Mouse (Mus musculus) layer of hippocampus, adult 2 months (tissue): ENCODE measurements around the gene Aspscr1. TPM values are rescaled to one million over a fixed set of nuclear protein-coding genes. Genes with fewer than 3 reads are reported as not detected.

ENCODE experiments used
- DNase-seq, 2 experiments: peaks; one replicate each; pipeline ENCODE4 v3.0.0; 2022; ENCODE audit warnings: low spot score in 2 of 2
- H3K27ac ChIP-seq: fragments of 200-600 bp; 2 replicates; pipeline ENCODE4 v1.8.1; 2022
- H3K4me3 ChIP-seq: fragments of 200-600 bp; 2 replicates; pipeline ENCODE4 v1.8.1; 2022; ENCODE audit warnings: mild to moderate bottlenecking
- CTCF ChIP-seq: fragments of 200-600 bp; conservative IDR thresholded peaks from 2 replicates; pipeline ENCODE4 v1.8.1; 2022; ENCODE audit warnings: antibody characterized with exemption, mild to moderate bottlenecking, moderate library complexity
- total RNA-seq, 2 experiments: library from RNA; stranded (reverse); gene quantifications; 2 replicates each; pipeline ENCODE4 v1.2.3; 2021

Gene Aspscr1
- total RNA-seq, 2 experiments from 2014 or later = 50.7 to 53.2 TPM

DNA sequence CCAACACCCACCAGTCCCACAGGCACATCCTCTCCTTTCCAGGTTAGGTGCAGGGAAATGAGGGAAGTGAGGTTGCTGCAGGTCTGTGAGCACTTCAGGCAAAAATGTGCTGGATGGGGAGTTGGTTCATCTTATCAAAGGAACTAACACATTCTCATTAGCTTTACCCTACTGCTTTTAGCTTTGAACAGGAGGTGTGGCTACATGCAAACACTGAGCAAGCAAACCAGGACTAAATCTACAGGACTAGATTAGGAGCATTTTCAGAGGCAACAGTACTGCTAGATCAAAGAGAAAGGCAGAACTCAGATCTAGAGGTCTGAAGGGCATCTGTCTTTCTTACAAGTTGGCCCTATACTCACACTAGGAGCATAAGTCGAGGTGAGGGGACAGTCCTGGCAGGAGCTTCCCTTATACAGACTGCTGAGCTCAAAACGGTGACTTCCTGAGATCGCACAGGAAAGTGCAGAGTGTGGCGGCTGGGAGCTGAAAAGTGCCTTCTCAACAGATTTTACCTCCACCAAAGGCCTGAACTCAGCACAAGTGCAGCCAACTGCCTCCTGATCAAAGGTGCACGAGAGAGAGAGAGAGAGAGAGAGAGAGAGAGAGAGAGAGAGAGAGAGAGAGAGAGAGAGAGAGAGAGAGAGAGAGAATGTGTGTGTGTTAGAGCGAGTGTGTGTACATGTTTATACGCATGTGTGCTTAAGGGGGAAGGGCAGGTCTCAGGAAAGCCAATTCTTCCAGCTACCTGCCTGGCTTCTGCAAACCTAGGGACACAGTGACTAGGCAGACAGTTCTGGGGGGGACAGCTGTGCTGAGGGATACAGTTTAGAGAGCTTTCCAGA lies 41.7 kb upstream of the Aspscr1 start:
- H3K4me3 ChIP-seq = no peak overlapping the region
- DNase-seq = no peak
- TF ChIP-seq CTCF = no peak
- H3K27ac ChIP-seq = peak overlapping the region; percentile 73

DNA sequence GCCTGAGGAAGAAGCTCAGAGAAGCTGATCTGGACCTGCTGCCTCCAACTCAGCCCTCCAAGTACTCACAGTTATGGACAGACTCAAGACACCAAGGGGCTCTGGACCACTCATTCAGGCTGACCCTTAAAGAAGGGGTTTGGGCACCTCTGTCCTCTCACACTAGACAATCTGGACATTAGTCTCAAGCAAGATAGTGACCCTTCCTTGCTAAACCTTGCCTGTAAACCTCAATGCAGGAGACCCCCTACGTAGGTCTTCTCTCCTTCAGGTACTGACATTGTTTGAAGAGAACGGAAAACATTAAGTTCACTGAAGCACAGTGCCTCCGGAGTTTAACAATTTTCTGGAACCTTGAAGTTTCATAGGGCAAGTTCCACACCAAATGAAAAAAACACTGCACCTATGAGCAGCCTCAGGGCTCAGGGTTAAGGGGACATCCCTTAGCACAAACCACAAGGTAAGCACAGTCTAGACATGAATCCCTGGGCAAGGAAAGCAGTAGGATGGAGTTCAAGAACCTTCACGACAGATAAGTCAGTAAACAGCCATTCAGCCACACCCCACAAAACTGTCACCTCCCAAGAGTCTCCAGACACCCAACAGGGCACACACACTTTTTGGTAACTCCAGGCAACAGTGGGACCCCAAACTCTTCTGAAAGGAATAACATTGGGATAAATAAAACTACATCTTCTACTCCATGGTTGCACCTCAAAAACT lies 40.9 kb upstream of the Aspscr1 start:
- TF ChIP-seq CTCF = no peak
- DNase-seq = no peak
- Histone ChIP-seq H3K4me3 (peak overlapping the region; percentile 88), H3K27ac (peak overlapping the region; percentile 95)

DNA sequence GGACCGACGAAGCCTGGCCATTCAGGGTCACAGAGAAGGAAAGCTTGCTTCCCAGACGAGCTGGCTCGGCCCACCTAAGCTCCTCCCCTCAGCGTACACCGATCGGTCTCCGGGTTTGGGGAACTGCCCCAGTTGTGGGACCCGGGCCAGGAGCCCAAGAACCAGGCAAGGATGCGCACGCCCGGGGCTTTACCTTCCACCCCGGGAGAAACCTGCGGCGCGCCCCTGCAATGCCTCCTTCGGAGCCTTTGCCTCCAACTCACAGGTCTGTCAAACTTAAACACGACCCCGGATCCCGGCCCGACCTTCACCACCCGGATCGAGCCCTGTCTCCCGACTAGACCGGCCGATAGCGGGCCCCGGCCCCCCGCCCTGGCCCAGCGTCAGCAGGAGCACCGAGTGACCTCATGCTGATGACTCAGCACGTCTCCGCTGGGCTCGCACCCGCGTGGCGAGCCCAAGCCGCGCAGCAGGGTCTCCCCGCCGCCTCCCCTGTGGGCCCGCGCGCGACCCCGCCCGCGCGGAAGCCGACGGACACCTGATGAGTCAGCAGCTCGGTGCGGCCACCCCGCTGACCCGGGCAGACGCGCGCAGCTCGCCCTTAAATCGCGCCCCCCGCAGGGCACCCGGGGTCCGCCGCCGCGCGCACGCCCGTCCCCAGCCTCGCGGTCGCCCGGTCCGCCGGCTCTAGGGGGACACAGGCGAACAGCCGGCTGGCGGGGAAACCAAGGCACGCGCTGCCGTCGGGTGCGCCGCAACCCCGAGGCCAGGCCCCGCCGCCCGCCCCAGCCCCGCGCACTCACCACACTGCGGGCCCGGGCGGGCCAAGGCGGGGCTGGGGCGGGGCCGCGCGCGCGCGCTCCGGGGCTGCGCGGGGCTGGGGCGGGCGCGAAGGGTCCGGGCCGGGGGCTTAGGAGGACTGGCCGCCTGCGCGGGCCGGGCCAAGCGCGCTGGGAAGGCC lies 39.9 kb upstream of the Aspscr1 start:
- peak; percentile 44 to 58 for DNase-seq
- no peak; the same call in none of the 2 replicates for TF ChIP-seq CTCF
- Histone ChIP-seq H3K27ac (peak overlapping the region; percentile 95), H3K4me3 (peak overlapping the region; percentile 88)

DNA sequence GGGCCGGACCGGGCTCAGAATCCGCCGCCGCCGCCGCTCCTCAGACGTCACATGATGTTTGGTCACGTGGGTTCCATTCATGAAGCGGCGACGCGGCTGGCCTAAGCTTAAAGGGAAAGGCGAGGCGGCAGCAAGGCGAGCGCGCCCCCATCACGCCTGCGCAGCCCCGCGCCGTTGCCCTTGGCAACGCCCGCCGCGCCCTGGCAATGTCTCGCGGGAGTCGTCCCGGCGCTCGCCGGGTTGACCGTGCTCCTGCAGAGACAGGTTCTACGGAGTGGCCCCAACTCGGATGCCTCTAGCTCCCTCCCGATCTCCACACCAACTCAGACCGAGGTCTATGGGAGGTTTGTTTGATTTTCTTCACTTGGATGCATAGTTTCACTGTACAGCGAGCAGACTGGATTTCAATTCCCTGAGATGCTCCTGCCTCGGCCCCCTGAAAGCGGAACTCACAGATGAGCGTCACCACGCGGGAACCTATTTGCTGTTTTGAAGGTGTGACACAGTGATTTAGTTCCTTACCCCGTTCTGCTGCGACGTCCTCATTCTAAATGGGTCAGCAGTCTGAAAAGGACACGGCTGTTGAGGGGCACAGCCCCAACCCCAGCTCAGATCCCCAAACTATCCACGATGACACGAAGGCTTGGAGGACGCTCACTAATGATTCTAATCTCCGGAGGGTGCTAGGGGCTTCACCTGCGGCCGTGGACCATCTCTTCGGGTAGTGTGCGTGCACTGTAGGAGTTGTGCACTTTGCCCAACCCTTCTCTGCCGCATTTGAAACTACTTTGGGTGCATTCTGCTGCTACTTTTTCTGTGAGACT lies 39.0 kb upstream of the Aspscr1 start, which contains the start of gene Mafg:
Gene Mafg (minus strand): TSS at position 81 of the 824 bp plus-strand sequence.
- Histone ChIP-seq H3K4me3 (peak within 1 kb of the TSS; percentile 88), H3K27ac (peak within 1 kb of the TSS; percentile 95)
- no peak for TF ChIP-seq CTCF
- DNase-seq = peak; percentile 92 to 93

DNA sequence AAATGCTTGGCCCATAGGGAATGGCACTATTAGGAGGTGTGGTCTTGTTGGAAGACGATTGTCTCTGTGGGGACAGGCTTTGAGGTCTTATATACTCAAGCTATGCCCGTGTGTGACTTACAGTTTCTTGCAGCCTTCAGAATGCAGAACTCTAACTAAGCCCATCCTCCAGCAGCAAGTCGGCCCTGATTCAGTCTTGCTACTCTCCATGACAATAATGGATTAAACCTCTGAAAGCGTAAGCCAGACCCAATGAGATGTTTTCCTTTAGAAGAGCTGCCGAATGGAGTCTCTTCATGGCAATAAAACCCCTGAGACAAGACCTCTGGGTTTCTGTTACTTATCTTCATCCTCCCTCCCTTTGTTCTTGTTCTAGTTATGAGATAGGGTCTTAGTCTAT lies 38.0 kb upstream of the Aspscr1 start:
- Histone ChIP-seq H3K4me3 (no peak overlapping the region), H3K27ac (no peak overlapping the region)
- no peak for DNase-seq
- TF ChIP-seq CTCF = no peak

DNA sequence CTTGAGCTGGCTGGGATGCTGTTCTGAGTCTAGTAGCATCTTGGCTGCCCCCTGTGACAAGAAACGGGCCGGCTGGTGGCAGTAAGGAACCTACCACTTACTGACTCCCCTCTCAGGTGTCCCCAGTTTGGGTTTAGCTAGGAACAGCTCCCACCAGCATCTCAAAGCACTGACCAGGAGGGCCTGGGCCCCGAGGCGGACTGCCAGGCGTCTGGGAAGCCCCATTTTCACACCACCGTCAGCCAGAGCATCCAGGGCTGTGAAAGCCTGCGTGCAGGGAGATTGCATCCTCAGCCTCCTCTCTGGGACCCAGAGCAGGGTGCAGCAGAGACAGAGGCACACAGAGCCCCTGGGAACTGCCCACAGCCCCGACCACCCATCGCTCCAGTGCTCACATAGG lies 31.5 kb upstream of the Aspscr1 start:
- DNase-seq = no peak
- H3K4me3 ChIP-seq = no peak overlapping the region

DNA sequence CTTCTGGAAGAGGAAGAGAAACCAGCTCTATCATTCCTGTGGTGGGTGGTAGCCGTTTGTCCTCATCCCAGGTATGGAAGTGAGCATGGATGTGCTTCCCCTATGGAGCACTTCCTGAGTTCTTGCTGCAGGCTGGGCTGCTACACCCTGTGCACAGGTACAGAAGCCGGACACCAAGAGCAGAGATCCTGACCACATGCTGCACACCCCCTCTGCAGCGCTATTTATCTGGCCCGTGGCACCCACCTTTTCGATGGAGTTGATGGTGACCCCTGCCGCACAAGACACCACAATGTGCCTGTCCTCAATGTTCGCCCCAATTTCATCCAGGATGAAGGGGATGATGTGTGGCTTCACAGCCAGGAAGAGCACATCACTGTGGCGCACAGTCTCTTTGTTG lies 30.9 kb upstream of the Aspscr1 start:
- Histone ChIP-seq H3K27ac (no peak overlapping the region), H3K4me3 (no peak overlapping the region)
- TF ChIP-seq CTCF = no peak
- no peak for DNase-seq

More for the DNA sequence above, 31.5 kb upstream of the Aspscr1 start:
- H3K27ac ChIP-seq = no peak overlapping the region
- TF ChIP-seq CTCF = no peak

DNA sequence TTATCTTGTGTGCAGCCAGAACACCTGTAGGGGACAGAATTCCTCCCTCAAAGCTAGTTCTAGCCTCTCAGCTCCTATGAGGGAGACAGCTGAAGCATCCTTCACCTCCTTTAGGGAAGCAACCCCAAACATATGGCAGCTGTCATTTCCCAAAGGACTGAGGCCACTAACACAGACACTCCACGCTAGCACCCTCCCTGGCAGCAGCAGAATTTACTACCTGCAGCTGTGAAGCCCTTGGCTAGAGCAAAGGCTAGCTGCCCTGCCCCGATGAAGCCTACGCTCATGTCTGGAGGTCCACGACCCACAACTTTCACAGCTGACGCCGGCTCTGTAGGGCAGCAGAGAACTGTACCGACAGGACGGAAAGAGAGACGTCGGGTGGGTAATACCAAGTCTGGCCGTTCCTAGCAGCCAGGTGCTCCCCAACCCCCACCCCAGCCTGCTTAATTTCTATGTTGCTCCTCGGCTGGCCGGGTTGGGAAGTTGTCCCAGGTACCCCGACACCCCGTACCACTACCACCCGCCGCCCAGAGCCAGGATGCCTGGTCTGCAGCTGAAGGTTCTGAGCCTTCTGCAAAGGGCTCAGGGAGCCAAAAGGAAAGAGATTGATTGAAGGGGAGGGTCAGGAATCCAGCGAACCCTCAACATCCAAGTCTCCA lies 29.7 kb upstream of the Aspscr1 start:
- no peak for TF ChIP-seq CTCF
- Histone ChIP-seq H3K4me3 (peak overlapping the region; percentile 55), H3K27ac (no peak overlapping the region)
- no peak for DNase-seq

DNA sequence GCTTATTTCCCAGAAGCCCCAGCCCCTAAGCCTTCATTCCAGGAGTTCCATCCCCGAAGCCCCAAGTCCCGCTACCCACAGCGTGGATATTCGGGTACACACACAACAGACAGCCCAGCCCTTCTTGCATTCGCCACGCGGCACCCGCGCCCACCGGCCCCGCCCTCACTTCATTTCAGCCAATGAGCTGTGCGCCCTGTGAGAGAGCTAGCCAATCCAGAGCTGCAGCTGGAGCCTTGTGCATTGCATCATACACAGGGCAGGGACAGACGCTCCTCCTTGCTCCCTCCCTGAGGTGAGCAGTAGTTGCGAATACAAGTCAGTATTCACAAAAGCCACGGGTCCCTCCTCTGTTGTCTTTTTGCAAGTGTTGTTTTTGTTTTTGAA lies 29.2 kb upstream of the Aspscr1 start, which contains the start of gene Pycr1:
Gene Pycr1 (minus strand): TSS at position 169 of the 387 bp plus-strand sequence.
- TF ChIP-seq CTCF = no peak
- DNase-seq = peak; percentile 92 to 94
- no peak within 1 kb of the TSS for H3K27ac ChIP-seq
- peak within 1 kb of the TSS; percentile 55 for H3K4me3 ChIP-seq

DNA sequence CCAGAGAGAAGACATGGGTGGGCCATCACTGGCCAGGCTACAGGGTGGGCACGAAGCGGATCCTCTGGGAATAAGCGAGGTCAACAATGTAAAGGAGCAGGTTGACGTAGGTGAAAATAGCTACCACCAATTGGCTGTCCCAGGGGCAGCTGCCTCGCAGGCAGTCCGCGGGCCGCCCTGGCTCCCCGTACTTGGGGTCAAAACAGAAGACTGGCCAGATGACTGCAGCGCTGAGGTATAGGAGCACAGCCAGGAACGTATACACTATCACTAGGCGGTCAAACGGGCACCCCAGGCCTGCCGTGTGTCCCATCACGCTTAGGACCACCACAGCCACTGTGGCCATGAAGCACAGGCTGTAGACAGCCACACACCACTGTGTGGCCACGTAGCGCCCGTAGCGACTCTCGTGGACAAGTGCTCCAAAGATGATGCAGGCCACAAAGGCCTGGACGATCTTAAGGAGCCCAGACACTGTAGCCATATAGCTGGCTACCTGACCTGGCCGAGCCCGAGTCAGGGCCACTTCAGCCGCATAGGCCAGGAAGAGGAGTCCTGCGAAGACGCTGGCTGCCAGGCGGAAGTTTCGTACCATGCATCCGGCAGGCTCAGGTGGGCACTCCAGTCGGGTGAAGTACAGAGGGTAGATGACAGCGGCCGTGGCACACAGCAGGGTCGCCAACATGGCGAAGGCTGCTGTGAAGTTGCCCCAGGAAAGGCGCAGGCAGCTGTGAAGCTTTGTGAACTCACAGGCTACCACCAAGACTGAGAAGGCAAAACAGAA lies 25.5 kb upstream of the Aspscr1 start:
- H3K4me3 ChIP-seq = peak overlapping the region; percentile 54
- no peak for TF ChIP-seq CTCF
- no peak for DNase-seq

More for the DNA sequence above, 25.5 kb upstream of the Aspscr1 start:
- H3K27ac ChIP-seq = peak overlapping the region; percentile 97
